Mouse (Mus musculus): ENCODE results near the gene Mapk14. TPM values are rescaled to one million over a fixed set of nuclear protein-coding genes. Genes with fewer than 3 reads are reported as not detected.
A peak's percentile ranks its signal among the peaks of the same experiment; 100 is the strongest.
"Not testable (repeated sequence)": the region's sequence is repeated elsewhere in the genome, so short reads cannot be mapped to it uniquely, and the experiment has no call there.

Gene Mapk14
- polyA plus RNA-seq, 1 experiment from 2014 or later = 77.9 TPM

DNA sequence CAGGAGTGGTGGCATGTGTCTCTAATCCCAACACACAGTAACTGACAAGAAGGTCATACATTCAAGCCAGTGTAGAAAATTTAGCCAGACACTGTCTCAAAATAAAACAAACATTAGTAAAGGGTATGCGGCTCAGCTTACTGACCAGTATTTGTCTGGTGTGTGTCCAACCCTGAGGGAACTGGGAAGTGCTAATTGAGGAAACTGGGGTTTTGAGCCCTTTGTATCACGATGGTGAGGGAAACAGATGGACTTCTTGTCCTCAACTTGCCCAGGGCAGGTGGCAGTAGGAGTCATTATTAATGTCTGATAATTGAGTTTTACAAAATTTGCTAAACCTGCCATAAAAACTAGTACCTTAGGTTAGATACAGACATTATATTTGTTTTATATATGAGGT, 17.9 kb downstream of the Mapk14 start:
- ChIA-PET POLR2A (no interaction called here), CTCF (no interaction called here)
- DNase-seq (ENCODE audit: low read depth, low spot score) (no peak), ATAC-seq (no peak)
- TF ChIP-seq CTCF (IDR thresholded peaks at IDR 0.05) = no peak
- no peaks in the 10 kb centered on the region for H3K27me3 ChIP-seq
- in situ Hi-C loops (cut with MboI; ENCODE audit: low pct_unique_long_range_greater_than_20kb) = no loop called here

DNA sequence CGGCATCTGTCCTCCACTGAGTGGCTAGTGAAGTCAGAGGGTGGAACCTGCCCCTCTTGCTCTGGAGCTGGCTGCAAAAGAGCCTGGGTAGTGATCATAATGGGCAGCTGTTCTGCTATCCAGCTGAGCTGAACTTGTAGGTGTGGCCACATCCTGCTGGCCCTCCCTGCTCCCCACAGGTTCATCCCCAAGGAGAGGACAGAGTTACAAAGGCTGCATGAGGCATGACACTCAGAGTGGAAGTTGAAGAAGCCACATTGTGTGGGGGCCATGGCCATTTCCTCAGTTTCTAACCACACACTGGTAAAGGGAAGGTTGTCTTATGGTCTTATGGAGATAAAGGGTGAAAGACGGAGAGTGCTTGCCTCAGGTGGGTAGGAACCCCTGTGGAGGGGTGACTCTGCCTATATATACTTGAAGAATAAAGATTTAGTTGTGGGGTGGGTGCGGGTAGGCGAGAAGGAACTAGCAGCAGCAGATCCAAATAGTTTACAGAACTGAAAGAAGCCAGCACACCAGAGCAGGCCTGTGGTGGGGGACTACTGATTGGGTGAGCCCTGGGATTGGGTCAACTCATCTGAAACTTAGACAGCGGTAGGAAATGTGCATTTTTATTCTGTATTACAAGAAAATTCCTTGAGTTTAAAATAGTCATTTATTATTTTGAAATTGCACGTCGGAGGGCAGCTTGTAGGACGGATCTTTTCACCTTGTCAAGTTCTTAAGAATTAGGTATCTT, 18.6 kb downstream of the Mapk14 start:
- POLR2A ChIA-PET = no interaction called here
- CTCF ChIA-PET = interaction anchor here (2.0 kb wide), 1 partner anchor 13 kb away, joined by 5 read pairs; no protein-coding TSS in a partner anchor
- no peaks in the 10 kb centered on the region for H3K27me3 ChIP-seq
- ATAC-seq (no peak), DNase-seq (ENCODE audit: low read depth, low spot score) (no peak)
- in situ Hi-C loops (cut with MboI; ENCODE audit: low pct_unique_long_range_greater_than_20kb) = no loop called here
- TF ChIP-seq CTCF (IDR thresholded peaks at IDR 0.05) = no peak

DNA sequence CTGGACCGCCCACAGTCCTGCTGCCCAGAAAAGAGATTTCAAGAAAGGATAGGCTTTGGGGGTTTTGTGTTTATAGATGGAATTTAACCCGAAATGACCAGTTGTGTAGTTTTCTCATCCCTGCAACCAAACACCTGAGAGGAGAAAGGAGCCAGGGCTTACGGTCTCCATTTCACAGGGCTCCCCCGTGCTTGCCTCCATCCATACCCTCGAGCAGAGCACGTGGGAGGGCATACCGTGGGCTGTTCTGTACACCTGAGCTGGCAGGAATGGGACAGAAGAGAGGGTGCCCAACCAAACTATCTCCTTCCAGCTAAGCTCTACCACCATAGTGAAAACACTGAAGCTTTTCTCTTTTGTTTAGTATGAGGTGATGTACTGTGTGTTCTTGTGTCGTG, 19.2 kb downstream of the Mapk14 start:
- ChIA-PET CTCF (interaction anchor here (0.8 to 2.0 kb wide), 3 partner anchors 9 to 21 kb away, joined by 3 to 5 read pairs (median 3); no protein-coding TSS in a partner anchor), POLR2A (no interaction called here)
- in situ Hi-C loops (cut with MboI; ENCODE audit: low pct_unique_long_range_greater_than_20kb) = no loop called here
- DNase-seq (ENCODE audit: low read depth, low spot score) = no peak
- no peaks in the 10 kb centered on the region for H3K27me3 ChIP-seq
- no peak for TF ChIP-seq CTCF (IDR thresholded peaks at IDR 0.05)
- ATAC-seq = no peak

GRCm38 (mm10) chr17:28711237-28711636, 20.1 kb downstream of the Mapk14 start:
- H3K27me3 ChIP-seq = no peaks in the 10 kb centered on the region
- ChIA-PET POLR2A (interaction anchor here (0.8 kb wide), 1 partner anchor 10 kb away, joined by 5 read pairs; no protein-coding TSS in a partner anchor), CTCF (interaction anchor here (0.8 to 2.0 kb wide), 5 partner anchors 10 to 20 kb away, joined by 3 to 6 read pairs (median 5); no protein-coding TSS in a partner anchor)
- no peak for DNase-seq (ENCODE audit: low read depth, low spot score)
- in situ Hi-C loops (cut with MboI; ENCODE audit: low pct_unique_long_range_greater_than_20kb) = no loop called here
- no peak for TF ChIP-seq CTCF (IDR thresholded peaks at IDR 0.05)
- ATAC-seq = no peak

GRCm38 (mm10) chr17:28712305-28712704, 21.2 kb downstream of the Mapk14 start:
- no peaks in the 10 kb centered on the region for H3K27me3 ChIP-seq
- DNase-seq (ENCODE audit: low read depth, low spot score) (no peak), ATAC-seq (no peak)
- ChIA-PET POLR2A (no interaction called here), CTCF (interaction anchor here (1.6 kb wide), 1 partner anchor 9 kb away, joined by 6 read pairs; no protein-coding TSS in a partner anchor)
- in situ Hi-C loops (cut with MboI; ENCODE audit: low pct_unique_long_range_greater_than_20kb) = no loop called here
- TF ChIP-seq CTCF (IDR thresholded peaks at IDR 0.05) = no peak

GRCm38 (mm10) chr17:28714006-28714405, 22.9 kb downstream of the Mapk14 start:
- in situ Hi-C loops (cut with MboI; ENCODE audit: low pct_unique_long_range_greater_than_20kb) = no loop called here
- ChIA-PET POLR2A (no interaction called here), CTCF (no interaction called here)
- peak; percentile 51 for TF ChIP-seq CTCF (IDR thresholded peaks at IDR 0.05)
- no peaks in the 10 kb centered on the region for H3K27me3 ChIP-seq
- ATAC-seq (no peak), DNase-seq (ENCODE audit: low read depth, low spot score) (no peak)

- in situ Hi-C loops (cut with MboI; ENCODE audit: low pct_unique_long_range_greater_than_20kb) = no loop called here
- ATAC-seq = no peak
- TF ChIP-seq CTCF (IDR thresholded peaks at IDR 0.05) = no peak
- POLR2A ChIA-PET = no interaction called here
- CTCF ChIA-PET = interaction anchor here (1.5 kb wide), 1 partner anchor 10 kb away, joined by 4 read pairs; no protein-coding TSS in a partner anchor
- DNase-seq (ENCODE audit: low read depth, low spot score) = no peak
- H3K27me3 ChIP-seq = no peaks in the 10 kb centered on the region
Observed at GRCm38 (mm10) chr17:28715832-28716548, 24.9 kb downstream of the Mapk14 start.

GRCm38 (mm10) chr17:28717535-28717934, 26.4 kb downstream of the Mapk14 start:
- no peak for TF ChIP-seq CTCF (IDR thresholded peaks at IDR 0.05)
- ChIA-PET POLR2A (interaction anchor here (0.7 kb wide), 1 partner anchor 25 kb away, joined by 3 read pairs; no protein-coding TSS in a partner anchor), CTCF (interaction anchor here (0.9 kb wide), 1 partner anchor 13 kb away, joined by 3 read pairs; no protein-coding TSS in a partner anchor)
- in situ Hi-C loops (cut with MboI; ENCODE audit: low pct_unique_long_range_greater_than_20kb) = no loop called here
- DNase-seq (ENCODE audit: low read depth, low spot score) = no peak
- no peaks in the 10 kb centered on the region for H3K27me3 ChIP-seq
- ATAC-seq = no peak

GRCm38 (mm10) chr17:28725783-28726182, 34.7 kb downstream of the Mapk14 start, which contains the start of gene AC170998.1:
Gene AC170998.1 (plus strand): TSS chr17:28726083.
- CTCF ChIA-PET = interaction anchor here (0.9 to 1.5 kb wide), 2 partner anchors 13 to 22 kb away, joined by 3 read pairs; no protein-coding TSS in a partner anchor
- in situ Hi-C loops (cut with MboI; ENCODE audit: low pct_unique_long_range_greater_than_20kb) = no loop called here
- DNase-seq (ENCODE audit: low read depth, low spot score) (no peak), ATAC-seq (no peak)
- TF ChIP-seq CTCF (IDR thresholded peaks at IDR 0.05) = no peak
- H3K27me3 ChIP-seq = no peaks in the 10 kb centered on the region
- POLR2A ChIA-PET = no interaction called here

DNA sequence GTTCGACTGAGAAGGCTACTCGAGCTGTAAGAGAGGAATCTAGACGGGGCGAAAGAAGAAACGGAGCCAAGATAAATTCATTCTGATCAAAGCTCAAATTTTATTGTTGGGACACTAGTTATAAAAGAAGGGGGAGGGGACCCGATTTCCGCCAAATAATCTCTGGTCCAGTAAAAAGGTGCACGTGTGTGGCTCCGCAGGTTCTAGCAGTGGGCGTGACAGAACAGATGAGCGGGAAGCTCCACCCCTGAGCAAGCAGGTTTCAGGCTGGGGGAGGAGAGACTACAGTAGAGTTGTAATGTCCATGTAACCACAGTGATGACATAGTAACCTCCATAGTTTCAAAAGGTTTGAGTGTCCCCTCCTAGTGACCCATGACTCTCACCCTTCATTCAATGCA, 36.4 kb downstream of the Mapk14 start:
- CTCF ChIA-PET; POLR2A ChIA-PET; DNase-seq (ENCODE audit: low read depth, low spot score); ATAC-seq; in situ Hi-C loops (cut with MboI; ENCODE audit: low pct_unique_long_range_greater_than_20kb); H3K27me3 ChIP-seq: not testable (repeated sequence)

Measured in Patski (cell line).